30 mouse cellular contexts compared by ENCODE assay signal in the genomic region with DNA sequence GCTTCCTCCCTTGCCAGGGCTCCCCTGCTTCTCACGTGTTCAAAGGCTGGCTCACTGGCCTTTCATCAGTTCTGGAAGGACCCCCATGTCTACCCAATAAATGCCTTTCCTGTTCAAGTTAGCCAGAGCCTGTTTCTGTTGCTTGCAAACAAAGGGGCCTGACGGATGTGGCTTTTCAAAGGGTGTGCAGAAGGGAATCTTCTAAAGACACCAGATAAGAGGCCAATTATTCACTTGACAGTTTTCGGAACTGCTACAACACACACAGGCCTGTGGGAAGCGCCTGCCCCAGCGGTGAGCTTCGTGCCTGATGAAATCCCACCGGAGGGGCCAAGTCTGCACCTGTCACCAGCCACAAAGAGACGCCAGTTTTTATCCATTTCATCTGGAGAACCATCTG. TPM values are rescaled to one million over a fixed set of nuclear protein-coding genes. Genes with fewer than 3 reads are reported as not detected.
DNase-seq lines count a peak whose midpoint lies in the region; ATAC-seq and TF ChIP-seq lines count a peak whose summit lies in the region.
"Had no signal": no experiment of that assay in that cellular context is flagged by ENCODE, and none has a peak within 500 bp of the region (broad histone marks: within the 10 kb centered on the region; RNA-seq: fewer than 3 reads in every experiment).

No protein-coding gene starts in this region.

- 0 out of 2 replicates have a peak, but pooled peaks have one; percentile 29 for ATAC-seq in forebrain, embryonic 14.5 days
- no peak for ATAC-seq in midbrain, embryonic 14.5 days (ENCODE audit: low FRiP score, low TSS enrichment)
- ATAC-seq in midbrain, postnatal 0 days (ENCODE audit: low FRiP score) = no peak
- ATAC-seq: intestine, postnatal 0 days; Patski had no signal

- no peak overlapping the region for H3K27ac ChIP-seq in forebrain, embryonic 14.5 days (ENCODE audit: low read depth, low read length)
- no peak overlapping the region for H3K27ac ChIP-seq in forebrain, embryonic 10.5 days
- no peak overlapping the region for H3K27ac ChIP-seq in midbrain, embryonic 14.5 days (replicated peaks; ENCODE audit: low read depth, low read length)
- H3K27ac ChIP-seq in midbrain, embryonic 10.5 days (replicated peaks) = no peak overlapping the region
- H3K27ac ChIP-seq in midbrain, postnatal 0 days (ENCODE audit: low read depth, low read length) = no peak overlapping the region
- H3K27ac ChIP-seq: embryonic facial prominence, embryonic 12.5 days; heart, adult 2 months; heart, embryonic 13.5 days; layer of hippocampus, adult 2 months; limb, embryonic 12.5 days; liver, embryonic 13.5 days; stomach, postnatal 0 days had no signal

- H3K4me2 ChIP-seq in forebrain, embryonic 14.5 days (ENCODE audit: low read length) = no peak overlapping the region
- no peak overlapping the region for H3K4me2 ChIP-seq in midbrain, embryonic 14.5 days (ENCODE audit: low read length)
- H3K4me2 ChIP-seq in midbrain, postnatal 0 days (ENCODE audit: low read depth, low read length, poor library complexity, severe bottlenecking) = no peak overlapping the region
- H3K4me2 ChIP-seq: embryonic facial prominence, embryonic 12.5 days; heart, embryonic 13.5 days; limb, embryonic 12.5 days; liver, embryonic 13.5 days had no signal

- H3K4me1 ChIP-seq in forebrain, embryonic 14.5 days (ENCODE audit: control insufficient read depth, insufficient read depth, low read length) = 0 out of 2 replicates have a peak, but pooled peaks cover 2% of the 10 kb centered on the region
- peaks cover 5% of the 10 kb centered on the region; the same call in 1 of the 2 replicates for H3K4me1 ChIP-seq in forebrain, embryonic 10.5 days
- no peaks in the 10 kb centered on the region for H3K4me1 ChIP-seq in midbrain, embryonic 14.5 days (ENCODE audit: control insufficient read depth, insufficient read depth, low read length)
- H3K4me1 ChIP-seq in midbrain, embryonic 10.5 days = peaks cover 7% of the 10 kb centered on the region
- H3K4me1 ChIP-seq in midbrain, postnatal 0 days (ENCODE audit: insufficient read depth, low read length) = no peaks in the 10 kb centered on the region; the same call in 1 of the 2 replicates
- H3K4me1 ChIP-seq: embryonic facial prominence, embryonic 12.5 days; limb, embryonic 12.5 days had no signal

- no peak overlapping the region for H3K4me3 ChIP-seq in forebrain, embryonic 14.5 days (ENCODE audit: low read depth, low read length)
- no peak overlapping the region for H3K4me3 ChIP-seq in forebrain, embryonic 10.5 days
- H3K4me3 ChIP-seq in midbrain, embryonic 14.5 days (replicated peaks; ENCODE audit: low read depth, low read length) = no peak overlapping the region
- no peak overlapping the region for H3K4me3 ChIP-seq in midbrain, embryonic 10.5 days
- H3K4me3 ChIP-seq in midbrain, postnatal 0 days (ENCODE audit: low read depth, low read length) = no peak overlapping the region
- H3K4me3 ChIP-seq: embryonic facial prominence, embryonic 12.5 days; erythroblast, embryonic 14.5 days; heart, adult 2 months; heart, embryonic 13.5 days; layer of hippocampus, adult 2 months; limb, embryonic 12.5 days; liver, embryonic 13.5 days had no signal

- no peaks in the 10 kb centered on the region for H3K36me3 ChIP-seq in forebrain, embryonic 14.5 days (ENCODE audit: control insufficient read depth, insufficient read depth, low read length)
- H3K36me3 ChIP-seq in forebrain, embryonic 10.5 days (replicated peaks) = no peaks in the 10 kb centered on the region
- H3K36me3 ChIP-seq in midbrain, embryonic 14.5 days (ENCODE audit: control insufficient read depth, insufficient read depth, low read length) = no peaks in the 10 kb centered on the region
- no peaks in the 10 kb centered on the region for H3K36me3 ChIP-seq in midbrain, embryonic 10.5 days
- no peaks in the 10 kb centered on the region for H3K36me3 ChIP-seq in midbrain, postnatal 0 days (ENCODE audit: insufficient read depth, low read length)
- H3K36me3 ChIP-seq: embryonic facial prominence, embryonic 12.5 days; G1E; heart, embryonic 13.5 days; limb, embryonic 12.5 days; liver, embryonic 13.5 days had no signal

- H3K27me3 ChIP-seq in forebrain, embryonic 14.5 days (replicated peaks; ENCODE audit: control insufficient read depth, insufficient read depth, low read length) = no peaks in the 10 kb centered on the region
- no peaks in the 10 kb centered on the region for H3K27me3 ChIP-seq in forebrain, embryonic 10.5 days (ENCODE audit: poor library complexity, severe bottlenecking)
- no peaks in the 10 kb centered on the region for H3K27me3 ChIP-seq in midbrain, embryonic 14.5 days (ENCODE audit: control insufficient read depth, insufficient read depth, low read length)
- H3K27me3 ChIP-seq in midbrain, embryonic 10.5 days (ENCODE audit: low read depth, poor library complexity, severe bottlenecking) = no peaks in the 10 kb centered on the region
- no peaks in the 10 kb centered on the region for H3K27me3 ChIP-seq in midbrain, postnatal 0 days (ENCODE audit: insufficient read depth, low read length)
- H3K27me3 ChIP-seq: CH12.LX; embryonic facial prominence, embryonic 12.5 days; heart, embryonic 13.5 days; limb, embryonic 12.5 days; liver, embryonic 13.5 days; Patski had no signal

- no peak for TF ChIP-seq CTCF in midbrain, postnatal 0 days (IDR thresholded peaks at IDR 0.05)

- 17% methylated on average over 8 of the region's 8 CpGs for WGBS in forebrain, embryonic 14.5 days
- 37% methylated on average over 8 of the region's 8 CpGs for WGBS in forebrain, embryonic 10.5 days
- 7% methylated on average over 8 of the region's 8 CpGs for WGBS in midbrain, embryonic 14.5 days
- 43% methylated on average over 8 of the region's 8 CpGs for WGBS in midbrain, embryonic 10.5 days
- 16% methylated on average over 8 of the region's 8 CpGs for WGBS in midbrain, postnatal 0 days

- H3K9me3 ChIP-seq in forebrain, embryonic 14.5 days (replicated peaks; ENCODE audit: control insufficient read depth, low read length) = no peaks in the 10 kb centered on the region
- no peaks in the 10 kb centered on the region for H3K9me3 ChIP-seq in forebrain, embryonic 10.5 days
- no peaks in the 10 kb centered on the region for H3K9me3 ChIP-seq in midbrain, embryonic 14.5 days (ENCODE audit: control insufficient read depth, low read length)
- H3K9me3 ChIP-seq in midbrain, embryonic 10.5 days (replicated peaks) = no peaks in the 10 kb centered on the region
- no peaks in the 10 kb centered on the region for H3K9me3 ChIP-seq in midbrain, postnatal 0 days (ENCODE audit: low read length)
- H3K9me3 ChIP-seq: embryonic facial prominence, embryonic 12.5 days; heart, embryonic 13.5 days; limb, embryonic 12.5 days; liver, embryonic 13.5 days had no signal

- no peak overlapping the region for H3K9ac ChIP-seq in forebrain, embryonic 14.5 days (ENCODE audit: low read length)
- H3K9ac ChIP-seq in midbrain, embryonic 14.5 days (replicated peaks; ENCODE audit: low read length) = no peak overlapping the region
- no peak overlapping the region for H3K9ac ChIP-seq in midbrain, postnatal 0 days (replicated peaks; ENCODE audit: low read length, poor library complexity, severe bottlenecking)
- H3K9ac ChIP-seq: embryonic facial prominence, embryonic 12.5 days; heart, embryonic 13.5 days; limb, embryonic 12.5 days; liver, embryonic 13.5 days had no signal

- peak; percentile 34 for DNase-seq in forebrain, embryonic 14.5 days (ENCODE audit: low spot score)
- no peak for DNase-seq in forebrain, embryonic 10.5 days (ENCODE audit: extremely low spot score, low spot score)
- DNase-seq in midbrain, embryonic 14.5 days = peak; percentile 5
- no peak for DNase-seq in midbrain, embryonic 10.5 days (ENCODE audit: low spot score)
- DNase-seq in embryo, embryonic 10.5 days (ENCODE audit: low spot score) = peak; percentile 5
- DNase-seq in midbrain, postnatal 0 days (ENCODE audit: low spot score) = peak; percentile 29
- no peak for DNase-seq in adrenal gland, adult 8-10 months
- DNase-seq: B cell, adult 2 months; cerebellum, adult 2 months; cerebellum, postnatal 36 days; gastrocnemius, postnatal 36 days; heart, adult 2 months; heart, postnatal 14 days; layer of hippocampus, postnatal 36 days; liver, embryonic 13.5 days; lung, adult 2 months; lung, postnatal 14 days; right cerebral cortex, postnatal 14 days had no signal

RNA-seq across cellular contexts. Expression of gene Sod3, which starts 31.5 kb away (rescaled TPM):
- 0.97 and 1.6 TPM in 2 replicates for polyA plus RNA-seq in forebrain, embryonic 14.5 days (2014; fragmentation: Nextera tagmentation; extraction: Ambion mirVana)
- polyA plus RNA-seq in forebrain, embryonic 10.5 days (2016; fragmentation: Nextera tagmentation; extraction: Ambion mirVana) = 0.56 and 0.74 TPM in 2 replicates
- polyA plus RNA-seq in midbrain, embryonic 14.5 days (2014; fragmentation: Nextera tagmentation; extraction: Ambion mirVana) = 0.77 and 1.4 TPM in 2 replicates
- polyA plus RNA-seq in midbrain, embryonic 10.5 days (2016; fragmentation: Nextera tagmentation; extraction: Ambion mirVana) = 0.90 and 0.97 TPM in 2 replicates
- total RNA-seq in midbrain, postnatal 0 days (2014; rRNA removed) = 2.5 and 3.0 TPM in 2 replicates
- polyA plus RNA-seq in midbrain, postnatal 0 days (2015; fragmentation: Nextera tagmentation; extraction: Ambion mirVana) = 4.0 and 4.3 TPM in 2 replicates
- total RNA-seq in adrenal gland, adult 8-10 months (2022) = 100 to 1,000 TPM; 166 to 277 (median 208) TPM
- total RNA-seq: CH12.LX; megakaryocyte progenitor cell, adult 5-6 weeks; monocyte, adult 5-6 weeks had no signal
- polyA plus RNA-seq: G1E; limb, embryonic 12.5 days had no signal

Comparison
In these comparisons a context has a peak if more than half of its experiments do, and no peak if none do; other contexts are left out.
1. DNase-seq: peak in forebrain, embryonic 14.5 days (single experiment), midbrain, embryonic 14.5 days (single experiment), embryo, embryonic 10.5 days (single experiment) and midbrain, postnatal 0 days (single experiment); none in forebrain, embryonic 10.5 days (single experiment), midbrain, embryonic 10.5 days (single experiment) and adrenal gland, adult 8-10 months (single experiment).